Mouse (Mus musculus) olfactory bulb, adult 2 months (tissue): Measurements from ENCODE around the gene Lss.

Experiments
- CTCF ChIP-seq: fragments of 200-500 bp; IDR thresholded peaks from 2 replicates; pipeline ENCODE4 v1.5.1; 2012; ENCODE audit warnings: low read depth, mild to moderate bottlenecking, low read length, moderate library complexity; ENCODE audit not compliant: insufficient read depth
- POLR2A ChIP-seq: fragments of 200-500 bp; IDR thresholded peaks from 2 replicates; pipeline ENCODE4 v1.6.1; 2012; ENCODE audit warnings: mild to moderate bottlenecking, low read depth, low read length, moderate library complexity; ENCODE audit not compliant: insufficient read depth

DNA sequence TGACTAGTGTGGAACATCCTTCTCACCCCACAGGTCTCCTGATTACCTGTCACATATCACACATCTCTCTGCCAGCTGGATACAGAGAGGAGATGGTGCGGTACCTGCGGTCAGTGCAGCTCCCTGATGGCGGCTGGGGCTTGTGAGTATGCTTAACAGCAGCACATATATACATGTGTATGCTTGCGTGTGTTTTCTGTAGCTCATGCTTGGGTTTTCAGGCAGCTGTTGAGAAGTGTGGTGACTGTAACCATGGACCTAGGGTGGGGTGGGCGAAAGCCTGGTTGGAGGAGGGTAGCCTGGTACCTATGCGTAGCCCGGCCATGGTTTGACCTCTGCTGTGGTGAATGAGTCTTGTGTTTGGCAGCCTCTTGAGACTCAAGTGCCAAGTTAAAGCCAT is 4.1 kb downstream of the Lss start:
- TF ChIP-seq POLR2A = no peak
- TF ChIP-seq CTCF = no peak
